Mouse (Mus musculus): ENCODE measurements around the gene Polr2g.

Gene Polr2g

DNA sequence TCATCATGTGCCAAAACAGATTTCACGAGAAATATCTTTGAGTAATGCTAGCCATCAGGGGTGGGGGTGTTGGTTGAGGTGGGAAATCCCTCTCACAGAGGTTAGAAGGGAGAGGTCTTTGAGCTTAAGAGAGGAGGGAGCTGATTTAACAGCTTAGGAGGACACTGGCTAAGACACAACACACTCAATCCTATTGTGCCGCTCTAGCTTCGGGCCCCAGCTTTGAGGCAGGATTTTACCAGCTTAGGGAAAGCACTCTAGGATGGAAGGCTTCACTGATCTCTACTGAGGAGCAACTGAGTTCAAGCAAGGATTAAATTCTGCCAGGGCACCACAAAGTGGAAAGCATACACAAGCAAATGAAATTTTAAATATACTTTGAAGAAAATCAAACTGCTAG, 18.6 kb upstream of the Polr2g start:
- DNase-seq, result no peak

DNA sequence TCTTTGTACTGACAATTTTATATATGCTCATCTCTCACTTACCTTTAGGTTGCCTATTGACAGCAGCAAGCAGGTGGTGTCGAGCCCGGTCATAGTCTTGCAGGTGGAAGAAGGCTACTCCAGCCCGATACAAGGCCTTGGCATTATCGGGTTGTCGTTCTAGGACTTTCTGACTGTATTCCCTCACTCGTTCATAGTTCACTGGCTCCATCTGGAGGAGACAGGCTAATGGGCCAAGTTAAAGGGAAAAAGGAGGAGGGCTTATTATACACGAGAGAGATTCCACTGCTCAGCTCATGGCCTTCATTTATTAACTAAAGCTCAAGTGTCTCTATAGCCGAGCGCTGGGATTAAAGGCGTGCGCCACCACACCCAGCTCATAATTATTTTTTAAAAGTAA, 17.4 kb upstream of the Polr2g start:
- no peak for DNase-seq

GRCm38 (mm10) chr19:8806810-8807209, 8.4 kb upstream of the Polr2g start:
- no peak for DNase-seq

- DNase-seq, result no peak
Observed at GRCm38 (mm10) chr19:8803879-8804660, 5.7 kb upstream of the Polr2g start.

DNA sequence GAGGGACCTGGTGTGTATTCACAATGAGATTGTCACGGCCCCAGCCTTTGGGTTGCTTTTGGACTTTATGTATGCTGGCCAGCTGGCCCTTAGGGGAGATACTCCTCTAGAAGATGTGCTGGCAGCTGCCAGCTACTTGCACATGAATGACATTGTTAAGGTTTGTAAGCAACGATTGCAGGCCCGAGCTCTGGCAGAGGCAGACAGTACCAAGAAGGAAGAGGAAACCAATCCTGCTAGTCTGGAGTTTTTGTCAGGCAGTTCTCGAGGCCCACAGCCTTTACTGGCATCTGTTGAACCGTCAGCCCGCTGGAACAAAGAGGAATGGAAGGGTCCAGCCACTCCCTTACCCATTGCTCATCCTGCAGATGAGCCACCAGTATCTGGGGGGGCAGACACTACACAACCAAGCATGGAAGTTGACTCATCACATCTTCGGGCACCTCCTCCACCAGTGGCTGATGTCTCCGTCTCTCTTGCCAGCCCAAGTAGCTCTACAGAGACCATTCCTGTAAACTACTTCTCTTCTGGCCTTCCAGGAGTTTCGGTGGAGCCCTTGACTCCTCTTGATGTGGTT, 4.9 kb upstream of the Polr2g start:
- no peak for DNase-seq

DNA sequence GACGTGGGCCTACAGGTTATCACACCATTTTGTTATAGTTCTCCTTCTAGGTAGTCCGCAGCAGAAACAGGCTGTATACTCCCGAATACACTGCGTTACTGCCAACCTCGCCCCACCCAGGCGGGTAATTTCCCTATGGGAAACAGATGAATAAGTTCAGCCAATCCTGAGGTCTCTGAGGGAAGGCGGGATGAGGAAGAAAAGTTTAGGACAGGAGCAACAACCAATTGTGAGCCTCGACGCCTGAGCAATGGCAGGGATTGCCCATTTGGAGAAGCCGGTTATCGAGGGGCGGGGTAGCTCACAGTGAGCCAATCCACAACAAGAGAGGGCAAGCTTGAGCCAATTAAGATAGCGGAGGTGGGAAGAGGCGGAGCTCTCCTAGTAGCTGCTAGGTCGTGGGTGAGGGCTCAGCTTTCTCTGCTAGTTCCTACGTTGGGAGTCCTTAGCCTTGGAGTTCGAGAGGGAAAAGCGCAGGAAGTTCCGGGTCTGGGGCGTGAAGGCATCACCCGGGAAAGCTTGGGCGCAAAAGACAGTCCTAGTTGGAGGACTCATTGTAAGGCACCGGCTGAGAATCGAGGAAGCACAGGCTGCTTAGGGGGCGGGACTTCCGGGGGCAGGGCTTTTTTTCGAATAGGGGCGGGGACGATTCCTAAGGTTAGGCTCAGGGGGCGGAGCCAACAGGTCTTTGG, 3.9 kb upstream of the Polr2g start, which contains the start of gene Zbtb3:
Gene Zbtb3 (plus strand): TSS at position 426 of the 692 bp plus-strand sequence.
- peak; percentile 86 for DNase-seq

DNA sequence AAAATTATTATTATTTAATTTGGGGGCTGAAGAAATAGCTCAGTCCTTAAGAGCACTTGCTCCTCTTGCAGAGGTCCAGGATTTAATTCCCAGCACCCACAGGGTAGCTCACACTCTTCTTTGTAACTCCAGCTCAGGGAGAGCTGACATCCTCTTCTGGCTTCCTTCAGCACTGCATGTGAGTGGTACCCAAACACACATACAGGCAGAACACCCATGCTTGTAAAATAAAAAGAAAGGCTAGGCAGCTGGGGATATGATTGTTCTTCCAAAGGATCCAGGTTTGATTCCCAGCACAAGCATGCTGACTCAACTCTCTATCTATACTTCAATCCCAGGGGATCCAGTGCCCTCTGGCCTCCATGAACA, 554 bp upstream of the Polr2g start:
- DNase-seq, result no peak

- DNase-seq, result no peak
Observed at GRCm38 (mm10) chr19:8790171-8790570, 8.2 kb downstream of the Polr2g start.

- no peak for DNase-seq
Observed at GRCm38 (mm10) chr19:8789171-8789570, 9.2 kb downstream of the Polr2g start.

DNA sequence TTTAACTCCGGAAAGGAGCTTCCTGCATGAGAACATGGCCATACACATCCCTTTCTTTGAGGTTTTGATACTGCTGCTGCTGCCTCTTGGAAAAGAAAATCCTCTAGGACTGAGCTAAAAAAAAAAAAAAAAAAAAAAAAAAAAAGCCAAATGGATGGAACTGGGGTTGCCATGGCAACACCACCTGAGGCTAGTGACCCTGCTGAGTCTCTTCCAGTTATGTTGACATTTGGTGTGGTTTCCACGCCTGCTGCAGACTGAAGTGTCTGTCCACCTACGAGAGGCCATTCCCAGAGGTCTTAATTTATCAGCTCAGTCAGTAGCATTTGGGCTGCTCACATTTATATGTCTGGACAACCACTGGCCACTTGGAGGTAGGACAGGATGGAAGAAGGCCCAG, 9.9 kb downstream of the Polr2g start:
- DNase-seq, result no peak

DNA sequence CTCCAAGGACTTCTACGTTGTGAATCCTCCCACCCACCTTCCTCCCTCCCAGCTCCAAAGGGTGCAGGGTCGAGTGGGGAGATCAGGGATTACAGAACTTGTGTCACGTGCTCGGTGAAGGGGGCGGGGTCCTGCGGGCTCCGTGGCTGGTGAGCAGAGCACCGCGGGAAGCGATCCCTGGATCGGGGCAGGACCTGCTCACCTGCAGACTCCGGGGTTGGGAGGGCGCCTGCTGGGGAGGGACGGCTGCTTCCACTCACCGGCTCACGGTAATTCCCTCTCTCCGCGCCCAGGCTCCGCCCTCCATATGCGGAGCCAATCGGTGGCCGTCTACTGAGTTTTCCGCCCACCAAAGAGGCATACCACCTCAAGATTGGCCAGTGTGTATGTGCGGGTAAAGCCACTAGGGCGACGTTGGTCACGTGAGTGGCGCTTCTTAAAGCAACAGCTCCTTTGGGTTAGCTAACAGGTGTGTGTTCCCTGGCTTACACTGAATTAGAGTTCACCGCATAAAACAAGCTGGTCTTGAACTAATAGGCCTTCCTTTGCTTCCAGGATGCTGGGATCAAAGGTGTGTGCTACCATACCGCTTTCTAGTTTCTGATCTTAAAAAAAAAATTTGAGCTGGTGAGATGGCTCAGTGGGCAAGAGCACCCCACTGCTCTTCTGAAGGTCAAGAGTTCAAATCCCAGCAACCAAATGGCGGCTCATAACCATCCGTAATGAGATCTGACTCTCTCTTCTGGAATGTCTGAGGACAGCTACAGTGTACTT, 12.2 kb downstream of the Polr2g start, which contains the start of gene Taf6l:
Gene Taf6l (minus strand): TSS at position 410 of the 774 bp plus-strand sequence.
- DNase-seq, result peak; percentile 88

DNA sequence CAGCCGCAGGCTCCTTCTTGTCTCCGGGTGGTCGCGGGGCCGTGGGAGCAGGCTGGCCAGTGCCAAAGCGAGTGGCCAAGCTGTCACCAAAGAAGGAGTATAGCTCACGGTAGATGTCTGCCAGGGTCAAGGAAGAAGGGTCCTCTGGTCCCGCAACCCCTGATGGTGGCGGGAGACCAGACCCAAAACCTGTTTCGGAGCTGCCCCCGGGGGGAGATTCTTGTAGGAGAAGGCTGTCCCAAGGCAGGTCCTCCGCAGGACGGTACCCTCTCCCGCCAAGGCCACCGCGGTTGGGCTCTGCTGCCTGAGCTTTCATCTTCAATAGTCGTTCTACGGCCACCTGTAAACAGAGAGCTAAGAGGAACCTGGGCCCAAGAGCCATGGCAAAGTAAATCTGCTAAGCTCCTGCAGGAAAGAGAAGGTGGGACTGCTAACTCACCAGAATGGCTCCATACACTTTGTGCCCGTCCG, 23.4 kb downstream of the Polr2g start:
- DNase-seq, result no peak

DNA sequence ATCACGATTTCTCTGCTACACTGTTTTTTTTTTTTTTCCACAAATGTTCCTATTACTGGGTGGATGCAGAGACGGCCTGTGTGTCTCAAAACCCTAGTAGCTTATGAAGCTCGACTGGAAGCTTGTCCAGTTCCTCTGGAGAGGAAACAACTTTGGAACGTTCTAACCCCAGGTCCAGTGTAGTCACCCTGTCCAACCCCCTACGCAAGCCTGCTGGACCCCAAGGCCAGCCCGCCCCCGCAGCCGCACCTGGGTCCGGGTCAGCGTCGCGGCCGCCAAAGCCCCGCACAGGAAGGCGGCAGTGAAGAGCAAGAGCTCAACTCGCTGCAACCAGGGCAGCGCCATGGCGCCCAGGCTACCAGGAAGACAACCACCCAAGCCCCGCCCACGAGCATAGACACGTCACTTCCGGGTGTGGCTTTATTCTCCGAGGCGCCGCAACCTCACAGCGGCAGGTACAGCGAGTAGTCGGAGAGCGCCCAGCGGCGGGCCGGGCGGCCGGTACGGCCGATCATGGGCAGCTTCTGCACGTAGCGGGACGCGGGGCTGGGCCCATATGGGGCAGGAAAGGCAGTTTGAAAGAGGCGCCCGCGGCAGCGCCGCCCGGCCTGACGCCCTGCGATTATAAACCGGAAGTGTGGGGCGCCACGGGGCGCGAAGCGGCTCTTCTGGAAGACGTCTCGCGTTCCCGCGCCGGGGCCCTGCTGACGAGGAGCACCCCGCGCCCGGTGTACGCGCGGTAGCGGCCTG, 24.1 kb downstream of the Polr2g start, which contains the start of gene Tmem179b:
Gene Tmem179b (minus strand): TSS at position 382 of the 750 bp plus-strand sequence.
- peak; percentile 95 for DNase-seq

- no peak for DNase-seq
Observed at GRCm38 (mm10) chr19:8773409-8773808, 25.0 kb downstream of the Polr2g start.

GRCm38 (mm10) chr19:8772996-8773395, 25.4 kb downstream of the Polr2g start:
- DNase-seq, result no peak

DNA sequence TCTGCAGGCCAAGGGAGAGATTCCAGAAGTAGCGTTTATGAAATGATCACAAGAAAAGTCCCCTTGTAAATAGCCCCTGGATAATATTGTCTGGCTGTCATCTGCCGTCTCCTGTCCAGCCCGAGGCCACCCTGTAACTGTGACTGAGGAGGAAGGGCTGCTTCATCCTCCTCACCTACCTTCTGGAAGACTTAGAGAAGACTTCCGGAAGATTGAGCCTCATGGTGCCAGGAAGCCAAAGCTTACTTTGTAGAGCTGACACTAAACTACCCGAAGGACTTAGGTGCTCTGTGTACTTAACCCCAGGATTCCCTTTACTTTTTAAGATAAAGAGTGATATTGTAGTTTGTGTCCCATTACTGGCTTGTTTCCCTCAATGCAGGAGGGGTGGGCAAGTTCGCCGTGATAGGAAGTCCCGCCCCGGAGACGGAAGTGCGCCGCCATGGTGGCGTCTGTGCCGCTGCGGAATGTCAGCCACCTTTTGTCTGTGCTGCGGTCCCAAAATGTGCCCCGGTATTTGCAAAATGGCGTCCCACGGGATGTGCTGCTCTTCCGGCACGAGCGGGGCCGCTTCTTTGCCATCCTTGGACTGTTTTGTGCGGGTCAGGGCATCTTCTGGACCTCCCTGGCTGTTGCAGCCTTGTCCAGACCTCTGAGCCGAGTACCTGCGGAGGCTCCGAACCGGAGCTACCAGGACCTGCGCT, 27.7 kb downstream of the Polr2g start, which contains the start of gene Tmem223:
Gene Tmem223 (plus strand): TSS at position 430 of the 704 bp plus-strand sequence.
- DNase-seq, result peak; percentile 80

- no peak for DNase-seq
Observed at GRCm38 (mm10) chr19:8765562-8765961, 32.8 kb downstream of the Polr2g start.

DNA sequence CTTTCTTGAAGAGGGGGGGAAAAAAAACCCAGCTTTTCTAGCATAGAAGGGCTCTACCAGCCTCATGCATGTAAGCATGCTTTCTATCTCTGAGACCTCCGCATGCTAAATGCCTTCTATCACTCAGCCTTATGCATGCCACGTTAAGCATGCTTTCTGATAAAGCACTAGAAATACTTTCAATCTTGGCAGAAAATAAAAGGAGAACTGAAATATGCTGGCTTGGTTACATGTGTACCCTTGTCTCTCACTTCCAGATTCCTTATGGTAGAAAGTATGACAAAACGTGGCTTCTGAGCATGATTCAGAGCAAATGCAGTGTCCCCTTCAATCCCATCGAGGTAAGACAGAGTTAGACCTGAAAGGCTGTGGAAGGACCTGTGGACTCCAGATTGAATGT, 35.1 kb downstream of the Polr2g start:
- no peak for DNase-seq

DNA sequence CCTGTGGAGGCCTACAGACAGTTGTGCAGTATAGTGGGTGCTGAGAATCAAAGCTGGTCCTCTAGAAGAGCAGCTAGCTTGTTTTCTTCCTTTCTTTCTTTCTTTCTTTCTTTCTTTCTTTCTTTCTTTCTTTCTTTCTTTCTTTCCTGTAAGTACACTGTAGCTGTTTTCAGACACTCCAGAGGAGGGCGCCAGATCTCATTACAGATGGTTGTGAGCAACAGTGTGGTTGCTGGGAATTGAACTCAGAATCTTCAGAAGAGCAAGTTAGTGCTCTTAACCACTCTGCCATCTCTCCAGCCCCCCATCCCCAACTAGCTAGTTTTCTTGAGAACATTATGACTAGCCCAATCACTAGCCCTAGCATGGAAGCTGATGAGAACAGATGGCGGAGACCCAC, 37.6 kb downstream of the Polr2g start:
- DNase-seq, result no peak

GRCm38 (mm10) chr19:8758899-8759298, 39.5 kb downstream of the Polr2g start:
- DNase-seq, result no peak

GRCm38 (mm10) chr19:8757471-8757998, 40.8 kb downstream of the Polr2g start:
- no peak for DNase-seq
